Mouse (Mus musculus): Measurements from ENCODE around the gene Kif1a.

Kif1a gene

GRCm38 (mm10) chr1:93101571-93102061, at the start of gene Kif1a:
TSS of gene Kif1a (minus strand) at chr1:93101951.
- DNase-seq (ENCODE audit: low spot score), result no peak

- DNase-seq (ENCODE audit: low spot score), result no peak
Observed at GRCm38 (mm10) chr1:93150907-93151661, 49.3 kb upstream of the Kif1a start.

GRCm38 (mm10) chr1:93144176-93144575, 42.4 kb upstream of the Kif1a start:
- no peak for DNase-seq (ENCODE audit: low spot score)

GRCm38 (mm10) chr1:93142871-93143270, 41.1 kb upstream of the Kif1a start:
- DNase-seq (ENCODE audit: low spot score), result no peak

- no peak for DNase-seq (ENCODE audit: low spot score)
Observed at GRCm38 (mm10) chr1:93139713-93140112, 38.0 kb upstream of the Kif1a start.

- no peak for DNase-seq (ENCODE audit: low spot score)
Observed at GRCm38 (mm10) chr1:93138534-93138933, 36.8 kb upstream of the Kif1a start.

- DNase-seq (ENCODE audit: low spot score), result no peak
Observed at GRCm38 (mm10) chr1:93135036-93135526, 33.3 kb upstream of the Kif1a start, which contains the start of gene Agxt. TSS of gene Agxt (plus strand) at chr1:93135240.

GRCm38 (mm10) chr1:93132676-93133075, 30.9 kb upstream of the Kif1a start:
- DNase-seq (ENCODE audit: low spot score), result no peak

- DNase-seq (ENCODE audit: low spot score), result no peak
Observed at GRCm38 (mm10) chr1:93130242-93130983, 28.7 kb upstream of the Kif1a start.

GRCm38 (mm10) chr1:93128710-93129349, 27.1 kb upstream of the Kif1a start:
- DNase-seq (ENCODE audit: low spot score), result no peak

GRCm38 (mm10) chr1:93128209-93128608, 26.5 kb upstream of the Kif1a start:
- DNase-seq (ENCODE audit: low spot score), result no peak

- DNase-seq (ENCODE audit: low spot score), result no peak
Observed at GRCm38 (mm10) chr1:93125256-93125655, 23.5 kb upstream of the Kif1a start.

- DNase-seq (ENCODE audit: low spot score), result no peak
Observed at GRCm38 (mm10) chr1:93124066-93124465, 22.3 kb upstream of the Kif1a start.

- DNase-seq (ENCODE audit: low spot score), result no peak
Observed at GRCm38 (mm10) chr1:93123179-93123854, 21.6 kb upstream of the Kif1a start.

GRCm38 (mm10) chr1:93118816-93119215, 17.1 kb upstream of the Kif1a start:
- DNase-seq (ENCODE audit: low spot score), result no peak

GRCm38 (mm10) chr1:93115471-93115870, 13.7 kb upstream of the Kif1a start:
- no peak for DNase-seq (ENCODE audit: low spot score)

- no peak for DNase-seq (ENCODE audit: low spot score)
Observed at GRCm38 (mm10) chr1:93114713-93115463, 13.1 kb upstream of the Kif1a start.

GRCm38 (mm10) chr1:93102700-93103099, 949 bp upstream of the Kif1a start:
- DNase-seq (ENCODE audit: low spot score), result no peak

GRCm38 (mm10) chr1:93100576-93101491, 917 bp downstream of the Kif1a start:
- DNase-seq (ENCODE audit: low spot score), result no peak

- DNase-seq (ENCODE audit: low spot score), result no peak
Observed at GRCm38 (mm10) chr1:93100243-93100575, 1.5 kb downstream of the Kif1a start.
